Mouse (Mus musculus) embryonic facial prominence, embryonic 10.5 days (tissue): ENCODE data around the gene Rbm20. TPM values are rescaled to one million over a fixed set of nuclear protein-coding genes. Genes with fewer than 3 reads are reported as not detected.

ENCODE experiments used
- DNase-seq: peaks from one replicate; pipeline ENCODE4 v3.0.0-alpha.2; 2017; ENCODE audit warnings: low spot score
- H3K27ac ChIP-seq: fragments of 300-500 bp; sonication (generic); replicated peaks from 2 replicates; pipeline ENCODE4 v1.5.1; 2016; ENCODE audit warnings: mild to moderate bottlenecking
- H3K27me3 ChIP-seq: fragments of 300-500 bp; sonication (generic); replicated peaks from 2 replicates; pipeline ENCODE4 v1.6.1; 2016; ENCODE audit warnings: low read depth, mild to moderate bottlenecking; ENCODE audit not compliant: poor library complexity, severe bottlenecking
- H3K36me3 ChIP-seq: fragments of 300-500 bp; sonication (generic); replicated peaks from 2 replicates; pipeline ENCODE4 v1.6.1; 2016; ENCODE audit warnings: mild to moderate bottlenecking, moderate library complexity
- H3K4me1 ChIP-seq: fragments of 300-500 bp; sonication (generic); 2 replicates; pipeline ENCODE4 v1.6.1; 2016
- H3K4me3 ChIP-seq: fragments of 300-500 bp; sonication (generic); 2 replicates; pipeline ENCODE4 v1.5.1; 2016; ENCODE audit warnings: mild to moderate bottlenecking, moderate library complexity
- H3K9me3 ChIP-seq: fragments of 300-500 bp; sonication (generic); 2 replicates; pipeline ENCODE4 v1.6.1; 2016; ENCODE audit warnings: mild to moderate bottlenecking
- WGBS: fragments of 180-500 bp; shearing (Covaris S2); methylation state at CpG from one replicate; pipeline ENCODE4 v1.1.7; 2016; 5-methylcytosine and 5-hydroxymethylcytosine counted together
- polyA plus RNA-seq: library from polyadenylated mRNA; unstranded; fragments of >200 nt; fragmentation: Nextera tagmentation; extraction: Ambion mirVana; gene quantifications from 2 replicates; pipeline ENCODE4 v1.2.1, GENCODE M21; 2016

Gene Rbm20
- polyA plus RNA-seq, 1 experiment from 2014 or later: 1.2 TPM

- no peak for DNase-seq
- peaks cover 3% of the 10 kb centered on the region; the same call in 1 of the 2 replicates for H3K9me3 ChIP-seq
- no peaks in the 10 kb centered on the region for H3K27me3 ChIP-seq
- H3K36me3 ChIP-seq: no peaks in the 10 kb centered on the region
- 65% methylated on average over 22 of the region's 22 CpGs for WGBS
- H3K4me1 ChIP-seq: peaks cover 8% of the 10 kb centered on the region
- H3K4me3 ChIP-seq: no peak overlapping the region
- H3K27ac ChIP-seq: no peak overlapping the region
Measured at GRCm38 (mm10) chr19:53751420-53752185, 74.5 kb downstream of the Rbm20 start.

DNA sequence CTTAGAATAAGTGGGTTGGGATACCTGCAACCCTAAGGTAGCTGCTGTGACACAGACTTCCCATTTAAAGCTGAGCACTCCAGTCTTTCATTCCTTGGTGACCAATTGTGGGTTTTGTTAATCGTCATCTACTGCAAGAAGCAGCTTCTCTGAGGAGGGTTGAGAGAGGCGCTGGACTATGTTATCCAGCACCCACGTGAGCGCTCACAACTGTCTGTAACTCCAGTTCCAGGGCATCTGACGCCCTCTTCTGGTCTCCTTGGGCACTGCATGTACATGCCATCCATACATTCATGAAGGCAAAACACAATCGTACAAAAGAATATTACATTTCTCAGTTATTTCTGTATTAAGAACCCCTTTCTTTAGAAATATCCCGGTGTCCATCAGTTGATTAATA, 75.9 kb downstream of the Rbm20 start:
- Histone ChIP-seq H3K9me3 (peaks cover 7% of the 10 kb centered on the region; the same call in 1 of the 2 replicates), H3K4me3 (no peak overlapping the region), H3K27me3 (no peaks in the 10 kb centered on the region), H3K4me1 (peaks cover 8% of the 10 kb centered on the region), H3K36me3 (no peaks in the 10 kb centered on the region), H3K27ac (no peak overlapping the region)
- 55% methylated on average over 7 of the region's 7 CpGs for WGBS
- DNase-seq: no peak

GRCm38 (mm10) chr19:53754421-53754830, 77.3 kb downstream of the Rbm20 start:
- DNase-seq: no peak
- H3K4me1 ChIP-seq: peaks cover 8% of the 10 kb centered on the region
- H3K4me3 ChIP-seq: no peak overlapping the region
- no peaks in the 10 kb centered on the region for H3K27me3 ChIP-seq
- H3K36me3 ChIP-seq: no peaks in the 10 kb centered on the region
- 69% methylated on average over 7 of the region's 7 CpGs for WGBS
- H3K27ac ChIP-seq: 0 out of 2 replicates have a peak overlapping the region, but pooled peaks have one; percentile 26
- H3K9me3 ChIP-seq: peaks cover 7% of the 10 kb centered on the region; the same call in 1 of the 2 replicates

DNA sequence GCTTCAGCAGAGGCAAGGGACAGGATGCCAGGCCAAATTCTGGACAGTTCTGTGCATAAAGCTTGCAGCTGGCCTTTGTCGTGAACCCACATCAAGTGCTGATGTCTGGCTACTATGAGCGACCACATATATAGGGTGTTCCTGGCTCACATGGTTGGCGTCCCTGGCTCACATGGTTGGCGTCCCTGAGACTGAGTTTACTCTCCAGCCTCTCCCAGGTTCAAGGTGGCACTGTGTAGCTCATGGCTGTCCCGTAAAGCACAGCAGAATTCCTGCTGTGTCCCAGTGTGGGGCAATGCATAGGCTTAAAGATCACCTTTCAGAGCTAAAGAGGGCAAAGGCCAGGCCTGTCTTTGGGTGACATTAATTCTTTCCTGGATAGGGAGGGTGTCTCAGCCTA, 78.2 kb downstream of the Rbm20 start:
- no peak for DNase-seq
- H3K27me3 ChIP-seq: no peaks in the 10 kb centered on the region
- peaks cover 8% of the 10 kb centered on the region for H3K4me1 ChIP-seq
- WGBS: 80% methylated on average over 5 of the region's 5 CpGs
- peaks cover 7% of the 10 kb centered on the region; the same call in 1 of the 2 replicates for H3K9me3 ChIP-seq
- peak overlapping the region; percentile 10; the same call in 1 of the 2 replicates for H3K27ac ChIP-seq
- no peak overlapping the region for H3K4me3 ChIP-seq
- H3K36me3 ChIP-seq: no peaks in the 10 kb centered on the region

GRCm38 (mm10) chr19:53757432-53758109, 80.5 kb downstream of the Rbm20 start:
- no peaks in the 10 kb centered on the region for H3K36me3 ChIP-seq
- peaks cover 7% of the 10 kb centered on the region; the same call in 1 of the 2 replicates for H3K9me3 ChIP-seq
- H3K27ac ChIP-seq: no peak overlapping the region
- peaks cover 8% of the 10 kb centered on the region for H3K4me1 ChIP-seq
- H3K4me3 ChIP-seq: no peak overlapping the region
- no peaks in the 10 kb centered on the region for H3K27me3 ChIP-seq
- WGBS: 88% methylated on average over 17 of the region's 17 CpGs
- no peak for DNase-seq

DNA sequence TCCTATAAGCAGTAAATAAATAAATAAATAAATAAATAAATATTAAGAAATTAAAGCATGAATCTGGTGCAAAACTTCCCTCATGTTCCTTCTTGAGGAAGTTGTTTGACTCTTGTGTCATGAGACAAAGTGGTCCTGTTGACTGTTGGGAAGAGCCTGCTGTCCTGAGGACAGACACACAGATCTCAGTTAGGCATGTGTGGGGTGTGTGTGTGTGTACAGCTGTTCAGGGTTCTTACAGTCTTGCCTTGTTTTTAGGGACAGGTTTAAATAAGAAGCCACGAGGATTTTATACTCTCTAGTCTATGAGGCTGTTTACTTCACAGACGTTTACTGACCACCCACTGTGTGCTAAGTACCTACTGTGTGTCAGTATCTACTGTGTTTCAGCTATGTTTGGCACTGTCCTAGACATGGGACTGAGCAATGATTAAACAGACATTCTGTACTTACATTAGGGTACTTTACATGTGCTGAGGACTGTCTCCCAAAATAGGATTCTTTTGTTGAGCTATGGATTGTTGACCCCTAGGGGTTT, 81.8 kb downstream of the Rbm20 start:
- Histone ChIP-seq H3K4me3 (no peak overlapping the region), H3K4me1 (peaks cover 8% of the 10 kb centered on the region), H3K36me3 (no peaks in the 10 kb centered on the region), H3K9me3 (peaks cover 7% of the 10 kb centered on the region; the same call in 1 of the 2 replicates), H3K27me3 (no peaks in the 10 kb centered on the region), H3K27ac (no peak overlapping the region)
- 74% methylated on average over 2 of the region's 2 CpGs for WGBS
- no peak for DNase-seq

DNA sequence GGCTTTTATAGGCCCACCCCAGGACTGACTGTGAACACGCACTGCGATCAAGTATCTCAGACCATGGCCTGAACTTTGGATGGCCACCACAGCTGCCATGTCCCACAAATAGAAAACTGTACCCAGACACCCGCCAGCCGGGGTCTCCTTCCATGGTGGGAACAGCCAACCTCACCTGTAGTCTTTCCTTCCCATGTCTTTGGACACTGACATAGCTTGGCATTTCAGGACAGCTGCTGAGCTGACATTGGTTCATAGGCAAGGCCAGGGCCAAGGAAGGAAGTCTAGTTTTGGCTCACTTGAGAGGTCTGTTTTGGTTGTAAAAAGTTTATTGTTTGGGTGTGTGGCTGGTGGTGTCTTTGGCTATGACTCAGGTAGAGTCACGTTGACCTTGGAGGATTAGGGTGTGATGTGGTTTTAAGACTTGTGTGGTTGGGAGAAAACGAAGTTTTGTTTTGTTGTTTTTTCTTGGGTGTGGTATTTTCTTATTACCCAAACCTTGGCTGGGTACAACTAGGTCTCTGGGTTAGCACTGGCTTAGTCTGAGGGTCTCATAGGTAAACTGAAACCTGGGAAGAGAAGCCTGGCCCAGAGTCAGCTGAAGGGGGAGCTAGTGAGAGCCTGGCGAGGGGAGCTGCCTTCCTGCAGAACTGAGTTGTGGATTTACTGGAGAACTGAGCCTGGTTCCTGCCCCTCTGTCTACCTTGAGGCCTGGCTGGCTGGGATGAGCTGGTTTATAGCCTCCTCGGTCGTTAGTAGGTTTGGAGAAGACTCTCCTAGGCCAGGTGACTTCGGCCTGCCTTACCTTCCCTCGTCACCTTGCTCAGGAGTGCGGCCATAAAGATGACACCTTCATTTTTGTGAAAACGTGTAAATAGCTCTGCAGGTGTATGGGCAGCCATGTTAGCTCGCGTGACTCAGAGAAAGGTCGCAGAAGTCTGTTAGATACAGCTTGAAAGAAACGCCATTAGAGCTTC, 83.3 kb downstream of the Rbm20 start:
- no peaks in the 10 kb centered on the region for H3K27me3 ChIP-seq
- DNase-seq: no peak
- H3K27ac ChIP-seq: no peak overlapping the region
- WGBS: 85% methylated on average over 17 of the region's 17 CpGs
- H3K36me3 ChIP-seq: no peaks in the 10 kb centered on the region
- no peak overlapping the region for H3K4me3 ChIP-seq
- peaks cover 7% of the 10 kb centered on the region; the same call in 1 of the 2 replicates for H3K9me3 ChIP-seq
- no peaks in the 10 kb centered on the region for H3K4me1 ChIP-seq

DNA sequence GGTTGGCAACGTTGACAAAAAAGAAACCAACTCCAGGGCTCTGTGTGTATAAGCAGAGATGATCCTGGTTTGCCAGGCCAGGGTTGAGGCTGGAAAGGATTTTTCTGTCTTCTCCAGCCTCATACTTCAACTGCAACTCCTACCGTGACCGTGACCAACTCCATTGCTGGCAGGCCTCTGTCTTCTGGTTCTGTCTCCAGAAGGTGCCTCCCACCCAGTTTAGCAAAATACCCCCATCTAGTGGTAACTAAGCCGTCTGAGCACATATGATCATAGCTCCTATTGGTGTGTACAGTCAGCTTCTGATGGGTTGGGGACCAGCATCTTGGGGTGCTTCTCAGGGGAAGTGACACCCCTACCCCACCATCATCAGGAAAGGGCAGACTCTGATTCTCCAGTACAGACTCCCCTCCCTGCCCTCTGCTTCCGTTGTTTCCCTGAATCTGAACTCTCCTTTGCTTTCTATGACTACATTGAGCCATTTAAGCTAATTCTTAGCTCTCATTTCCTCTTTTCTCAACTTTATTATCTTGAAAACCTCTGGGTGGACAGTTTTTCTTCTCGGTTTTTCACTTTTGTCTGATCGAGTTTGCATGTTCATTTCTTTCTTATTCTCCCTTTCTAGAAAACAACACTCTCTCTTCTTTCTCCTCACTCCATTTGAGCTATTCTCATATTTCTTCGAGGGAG, 85.8 kb downstream of the Rbm20 start:
- no peaks in the 10 kb centered on the region for H3K9me3 ChIP-seq
- H3K36me3 ChIP-seq: no peaks in the 10 kb centered on the region
- DNase-seq: no peak
- 75% methylated on average over 8 of the region's 8 CpGs for WGBS
- H3K27ac ChIP-seq: no peak overlapping the region
- H3K27me3 ChIP-seq: no peaks in the 10 kb centered on the region
- H3K4me1 ChIP-seq: no peaks in the 10 kb centered on the region
- no peak overlapping the region for H3K4me3 ChIP-seq

DNA sequence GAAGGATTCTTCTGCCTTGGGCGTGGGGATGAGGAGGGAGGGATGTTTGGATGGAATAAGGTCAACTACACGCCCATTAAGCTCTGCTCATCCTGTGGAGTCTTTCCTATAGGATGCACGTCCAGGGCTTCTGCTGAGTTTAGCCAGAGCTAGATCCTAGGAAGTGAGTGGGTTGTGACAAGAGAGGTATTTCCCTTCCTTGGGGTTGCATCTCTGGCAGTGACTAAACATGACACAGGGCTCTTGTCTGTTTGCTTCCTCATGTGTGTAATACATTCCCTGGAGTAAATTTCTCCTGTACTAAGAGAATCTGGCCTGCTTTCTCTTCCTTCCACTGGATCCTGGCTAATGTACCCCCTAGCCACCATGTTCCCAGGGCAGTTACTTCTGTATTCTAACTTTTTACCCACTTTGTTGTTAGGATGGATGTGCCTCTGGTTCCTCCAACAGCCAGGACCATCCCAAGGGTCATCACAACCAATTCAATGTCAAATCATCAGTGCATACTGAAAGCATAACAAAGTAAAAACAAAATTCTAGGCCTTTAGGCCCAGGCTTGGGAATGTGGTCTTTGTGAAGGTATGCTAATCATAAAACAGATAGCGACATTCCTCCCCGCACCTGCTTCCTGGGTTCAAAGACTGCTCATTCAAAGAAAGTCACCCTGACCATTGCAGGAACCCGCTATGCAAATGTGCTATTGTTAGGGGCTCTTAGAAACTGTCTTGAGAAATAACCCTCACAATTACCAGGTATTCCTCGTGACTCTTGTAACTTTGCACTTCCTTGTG, 87.8 kb downstream of the Rbm20 start:
- no peaks in the 10 kb centered on the region for H3K4me1 ChIP-seq
- 79% methylated on average over 7 of the region's 7 CpGs for WGBS
- H3K27me3 ChIP-seq: no peaks in the 10 kb centered on the region
- H3K9me3 ChIP-seq: no peaks in the 10 kb centered on the region
- H3K4me3 ChIP-seq: no peak overlapping the region
- H3K36me3 ChIP-seq: no peaks in the 10 kb centered on the region
- no peak overlapping the region for H3K27ac ChIP-seq
- no peak for DNase-seq

DNA sequence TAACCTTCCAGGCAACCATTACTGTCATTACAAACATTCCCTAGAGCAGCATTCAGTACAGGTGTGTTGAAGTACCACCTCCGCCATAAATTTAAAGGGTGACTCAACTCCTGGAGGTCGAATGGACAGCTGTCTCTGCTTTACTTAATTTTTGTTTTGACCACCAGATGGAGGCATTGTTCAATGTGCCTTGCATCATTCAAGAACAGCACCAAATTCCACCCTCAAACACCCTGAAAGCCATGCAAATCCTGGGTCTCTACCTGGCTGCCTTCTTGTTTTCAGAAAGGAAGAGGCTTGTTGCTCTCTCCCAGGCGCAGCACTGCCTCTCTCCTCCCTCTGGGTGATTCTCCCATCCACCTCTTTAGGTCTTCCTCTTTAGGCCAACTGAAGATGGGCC, 91.4 kb downstream of the Rbm20 start:
- H3K4me3 ChIP-seq: no peak overlapping the region
- no peaks in the 10 kb centered on the region for H3K9me3 ChIP-seq
- H3K27ac ChIP-seq: no peak overlapping the region
- H3K27me3 ChIP-seq: peaks cover 18% of the 10 kb centered on the region
- no peaks in the 10 kb centered on the region for H3K36me3 ChIP-seq
- 36% methylated on average over 3 of the region's 3 CpGs for WGBS
- peaks cover 3% of the 10 kb centered on the region; the same call in 1 of the 2 replicates for H3K4me1 ChIP-seq
- no peak for DNase-seq
